Mouse (Mus musculus) ES-Bruce4 (cell line): ENCODE results near the gene Cdhr5.

Source experiments
- CTCF ChIP-seq: IDR thresholded peaks from one replicate; pipeline ENCODE4 v1.8.1; 2011; ENCODE audit warnings: low read depth, low read length
- POLR2A ChIP-seq: IDR thresholded peaks from one replicate; pipeline ENCODE4 v1.8.1; 2011; ENCODE audit warnings: low read length; ENCODE audit not compliant: insufficient read depth

DNA sequence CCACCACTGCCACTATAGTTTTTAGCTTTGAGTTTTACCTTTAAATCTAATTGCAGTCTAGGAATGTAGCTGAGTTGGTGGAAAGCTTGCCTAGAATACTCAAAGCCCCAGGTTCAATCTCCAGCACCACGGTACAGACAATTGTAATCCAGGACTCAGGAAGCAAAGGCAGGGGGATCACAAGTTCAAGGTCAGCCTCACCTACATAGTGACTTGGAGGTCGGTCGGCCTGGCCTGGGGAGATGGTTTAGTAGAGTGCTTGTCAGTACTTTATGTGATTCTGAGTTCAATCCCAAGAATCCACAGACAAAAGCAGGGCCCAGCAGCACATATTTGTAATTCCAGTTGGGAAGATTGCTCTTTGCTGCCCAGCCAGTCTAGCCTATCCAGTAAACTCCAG, 11.5 kb upstream of the Cdhr5 start:
- TF ChIP-seq POLR2A (no peak), CTCF (no peak)
